ENCODE assay signal across 15 mouse cellular contexts in genomic region chr15:25753003-25753402, GRCm38 (mm10).
A peak's percentile ranks its signal among the peaks of the same experiment; 100 is the strongest.
DNase-seq lines count a peak whose midpoint lies in the region; ATAC-seq and TF ChIP-seq lines count a peak whose summit lies in the region.
"Had no signal": no experiment of that assay in that cellular context is flagged by ENCODE, and none has a peak within 500 bp of the region (broad histone marks: within the 10 kb centered on the region; RNA-seq: fewer than 3 reads in every experiment).

No protein-coding gene starts in this region.

- peak overlapping the region; percentile 40 for H3K4me2 ChIP-seq in midbrain, embryonic 15.5 days
- H3K4me2 ChIP-seq: embryonic facial prominence, embryonic 15.5 days had no signal

- peak; percentile 56 for DNase-seq in embryo, embryonic 10.5 days (ENCODE audit: low spot score)
- DNase-seq in embryo, embryonic 9.5 days (ENCODE audit: extremely low spot score): no peak
- no peak for DNase-seq in hindbrain, embryonic 10.5 days (ENCODE audit: low spot score)
- DNase-seq in ovary, postnatal 14 days (ENCODE audit: low spot score): no peak
- no peak for DNase-seq in thymus, postnatal 14 days
- no peak for DNase-seq in thymus, postnatal 25 days
- DNase-seq: adrenal gland, adult 2 months; gastrocnemius, adult 2 months; layer of hippocampus, adult 9-11 months; right cerebral cortex, postnatal 14 days; thymus, adult 18-20 months had no signal

- H3K9me3 ChIP-seq in hindbrain, embryonic 10.5 days: no peaks in the 10 kb centered on the region
- no peaks in the 10 kb centered on the region for H3K9me3 ChIP-seq in midbrain, embryonic 15.5 days
- H3K9me3 ChIP-seq: embryonic facial prominence, embryonic 15.5 days had no signal

- WGBS in hindbrain, embryonic 10.5 days: 18% methylated on average over 9 of the region's 9 CpGs
- WGBS in midbrain, embryonic 15.5 days: 10% methylated on average over 9 of the region's 9 CpGs

- H3K4me3 ChIP-seq in cortical plate, adult 2 months (ENCODE audit: insufficient read depth, low read length): peak overlapping the region; percentile 39
- H3K4me3 ChIP-seq in hindbrain, embryonic 10.5 days: peak overlapping the region; percentile 51
- H3K4me3 ChIP-seq in midbrain, embryonic 15.5 days: peak overlapping the region; percentile 24
- H3K4me3 ChIP-seq: embryonic facial prominence, embryonic 15.5 days; gastrocnemius, adult 2 months; myocyte had no signal

- no peaks in the 10 kb centered on the region for H3K27me3 ChIP-seq in hindbrain, embryonic 10.5 days (ENCODE audit: insufficient read depth, poor library complexity, severe bottlenecking)
- no peaks in the 10 kb centered on the region for H3K27me3 ChIP-seq in midbrain, embryonic 15.5 days (replicated peaks)
- H3K27me3 ChIP-seq: embryonic facial prominence, embryonic 15.5 days had no signal

- no peak for TF ChIP-seq CTCF in cortical plate, adult 2 months (IDR thresholded peaks at IDR 0.05; ENCODE audit: extremely low read depth, insufficient read depth, low read length)

- no peaks in the 10 kb centered on the region for H3K4me1 ChIP-seq in cortical plate, adult 2 months (ENCODE audit: control insufficient read depth, insufficient read depth, low read length)
- H3K4me1 ChIP-seq in hindbrain, embryonic 10.5 days (replicated peaks): peaks cover 67% of the 10 kb centered on the region
- peaks cover 28% of the 10 kb centered on the region for H3K4me1 ChIP-seq in midbrain, embryonic 15.5 days

- H3K27ac ChIP-seq in cortical plate, adult 2 months (ENCODE audit: insufficient read depth, low read length): peak overlapping the region; percentile 35; the same call in 1 of the 2 replicates
- peak overlapping the region; percentile 89 for H3K27ac ChIP-seq in hindbrain, embryonic 10.5 days
- H3K27ac ChIP-seq in midbrain, embryonic 15.5 days: peak overlapping the region; percentile 75
- H3K27ac ChIP-seq: embryonic facial prominence, embryonic 15.5 days; gastrocnemius, adult 2 months had no signal

- no peak for TF ChIP-seq POLR2A in cortical plate, adult 2 months (IDR thresholded peaks at IDR 0.05; ENCODE audit: extremely low read depth, insufficient read depth, low read length)

- peaks cover 23% of the 10 kb centered on the region for H3K36me3 ChIP-seq in hindbrain, embryonic 10.5 days
- H3K36me3 ChIP-seq in midbrain, embryonic 15.5 days (replicated peaks): no peaks in the 10 kb centered on the region

- peak overlapping the region; percentile 33 for H3K9ac ChIP-seq in midbrain, embryonic 15.5 days
- H3K9ac ChIP-seq: embryonic facial prominence, embryonic 15.5 days had no signal

- peak; percentile 12; the same call in 1 of the 2 replicates for ATAC-seq in midbrain, embryonic 15.5 days (replicated peaks)

Comparison
In these comparisons a context has a peak if more than half of its experiments do, and no peak if none do; other contexts are left out.
1. H3K27ac ChIP-seq: peak in every context shown above with its lines; median percentile 89 in hindbrain, embryonic 10.5 days; 75 in midbrain, embryonic 15.5 days; 35 in cortical plate, adult 2 months.